Mouse (Mus musculus): ENCODE measurements around the gene Prkcq. TPM values are rescaled to one million over a fixed set of nuclear protein-coding genes. Genes with fewer than 3 reads are reported as not detected.

The Prkcq gene
- polyA plus RNA-seq, 1 experiment from 2014 or later, result 1.2 TPM

DNA sequence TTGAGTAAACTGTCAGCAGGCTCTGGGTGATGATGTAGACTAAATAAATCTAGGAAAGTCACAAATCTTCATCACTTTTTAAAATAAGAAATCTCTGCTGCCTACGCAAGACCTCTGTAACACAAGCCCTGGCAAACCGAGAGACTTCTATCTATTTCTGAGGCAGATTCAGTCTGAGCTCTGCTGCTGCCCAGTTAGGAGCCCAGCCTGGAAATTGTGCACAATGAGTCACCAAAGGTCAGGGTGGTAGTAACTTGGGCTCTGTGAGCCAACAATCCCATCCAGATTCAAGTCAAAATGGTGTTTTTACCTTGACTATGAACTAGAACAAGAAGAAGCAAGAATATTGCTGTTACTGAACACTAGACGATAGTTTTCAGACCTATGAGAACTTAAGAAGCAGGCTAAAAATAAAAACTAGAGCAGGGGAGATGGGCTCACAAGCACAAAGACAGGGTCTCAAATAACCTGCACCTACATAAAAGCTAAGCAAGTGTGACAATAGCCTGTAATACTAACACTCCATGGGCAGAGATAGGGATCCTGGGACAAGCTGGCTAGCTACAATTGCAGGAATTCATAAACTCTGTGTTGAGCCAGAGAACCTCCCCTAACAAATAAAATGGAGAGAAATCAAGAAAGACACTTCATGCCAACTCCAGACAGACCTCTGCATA lies 53.0 kb downstream of the Prkcq start:
- H3K27ac ChIP-seq, result no peak overlapping the region
- 74% methylated on average over 3 of the region's 3 CpGs for WGBS
- H3K4me3 ChIP-seq, result no peak overlapping the region
- H3K9ac ChIP-seq, result no peak overlapping the region
- H3K9me3 ChIP-seq (replicated peaks), result no peaks in the 10 kb centered on the region
- no peaks in the 10 kb centered on the region for H3K36me3 ChIP-seq
- H3K4me1 ChIP-seq (replicated peaks), result no peaks in the 10 kb centered on the region
- ATAC-seq (replicated peaks; ENCODE audit: insufficient number of reproducible peaks, insufficient read depth, low FRiP score, low read depth), result no peak
- no peak overlapping the region for H3K4me2 ChIP-seq
- no peaks in the 10 kb centered on the region for H3K27me3 ChIP-seq

DNA sequence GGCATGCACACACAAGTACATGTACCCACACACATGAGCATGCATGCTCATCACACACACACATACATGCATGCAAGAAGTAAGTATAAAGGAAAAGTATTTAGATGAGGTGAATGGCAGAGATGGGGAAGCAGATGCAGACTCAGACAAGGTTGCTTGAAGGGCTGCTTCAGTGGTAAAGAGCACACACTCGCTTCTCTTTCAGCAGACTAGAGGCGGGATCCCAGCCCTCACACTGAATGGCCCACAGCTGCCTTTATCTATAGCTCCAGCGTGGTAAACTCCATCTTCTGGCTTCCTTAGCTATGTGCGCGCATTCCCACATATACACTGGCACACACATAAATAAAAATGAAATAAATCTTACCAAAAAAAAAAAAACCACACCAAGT lies 53.6 kb downstream of the Prkcq start:
- ATAC-seq (replicated peaks; ENCODE audit: insufficient number of reproducible peaks, insufficient read depth, low FRiP score, low read depth), result no peak
- Histone ChIP-seq H3K9me3 (replicated peaks) (no peaks in the 10 kb centered on the region), H3K4me1 (replicated peaks) (no peaks in the 10 kb centered on the region), H3K4me3 (no peak overlapping the region), H3K36me3 (no peaks in the 10 kb centered on the region), H3K27me3 (no peaks in the 10 kb centered on the region), H3K27ac (no peak overlapping the region), H3K4me2 (no peak overlapping the region), H3K9ac (no peak overlapping the region)
- 74% methylated on average over 5 of the region's 5 CpGs for WGBS

GRCm38 (mm10) chr2:11226555-11226954 lies 54.6 kb downstream of the Prkcq start:
- Histone ChIP-seq H3K4me2 (no peak overlapping the region), H3K36me3 (no peaks in the 10 kb centered on the region), H3K27me3 (no peaks in the 10 kb centered on the region), H3K9ac (no peak overlapping the region), H3K4me1 (replicated peaks) (no peaks in the 10 kb centered on the region), H3K27ac (no peak overlapping the region), H3K4me3 (no peak overlapping the region), H3K9me3 (replicated peaks) (no peaks in the 10 kb centered on the region)
- ATAC-seq (replicated peaks; ENCODE audit: insufficient number of reproducible peaks, insufficient read depth, low FRiP score, low read depth), result no peak
- WGBS, result 65% methylated on average over 7 of the region's 7 CpGs

DNA sequence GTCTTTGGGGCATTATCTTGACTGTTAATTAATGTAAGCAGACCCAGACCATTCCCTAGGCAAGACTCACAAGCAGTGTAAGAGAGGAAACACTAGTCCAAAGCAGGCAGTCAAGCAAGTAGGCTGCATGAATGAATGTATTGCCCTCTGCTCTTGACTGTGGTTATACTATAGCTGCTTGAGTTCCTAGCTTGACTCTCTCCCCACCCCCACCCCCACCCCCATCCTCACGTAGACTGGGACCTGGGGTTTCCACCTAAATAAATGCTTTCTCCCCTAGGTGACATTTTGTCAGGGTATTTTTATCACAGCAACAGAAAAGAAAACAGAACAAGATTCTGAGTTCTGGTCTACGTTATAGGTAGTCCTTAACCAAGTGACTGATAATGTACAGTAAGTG lies 57.2 kb downstream of the Prkcq start:
- WGBS, result 42% methylated on average over 2 of the region's 2 CpGs
- H3K4me2 ChIP-seq, result no peak overlapping the region
- H3K9me3 ChIP-seq (replicated peaks), result no peaks in the 10 kb centered on the region
- no peak for ATAC-seq (replicated peaks; ENCODE audit: insufficient number of reproducible peaks, insufficient read depth, low FRiP score, low read depth)
- H3K4me3 ChIP-seq, result no peak overlapping the region
- H3K27me3 ChIP-seq, result no peaks in the 10 kb centered on the region
- no peaks in the 10 kb centered on the region for H3K36me3 ChIP-seq
- H3K9ac ChIP-seq, result no peak overlapping the region
- H3K4me1 ChIP-seq (replicated peaks), result no peaks in the 10 kb centered on the region
- H3K27ac ChIP-seq, result no peak overlapping the region

- 61% methylated on average over 3 of the region's 3 CpGs for WGBS
- H3K4me2 ChIP-seq, result no peak overlapping the region
These were observed 59.2 kb downstream of the Prkcq start for GRCm38 (mm10) chr2:11231118-11231517.

DNA sequence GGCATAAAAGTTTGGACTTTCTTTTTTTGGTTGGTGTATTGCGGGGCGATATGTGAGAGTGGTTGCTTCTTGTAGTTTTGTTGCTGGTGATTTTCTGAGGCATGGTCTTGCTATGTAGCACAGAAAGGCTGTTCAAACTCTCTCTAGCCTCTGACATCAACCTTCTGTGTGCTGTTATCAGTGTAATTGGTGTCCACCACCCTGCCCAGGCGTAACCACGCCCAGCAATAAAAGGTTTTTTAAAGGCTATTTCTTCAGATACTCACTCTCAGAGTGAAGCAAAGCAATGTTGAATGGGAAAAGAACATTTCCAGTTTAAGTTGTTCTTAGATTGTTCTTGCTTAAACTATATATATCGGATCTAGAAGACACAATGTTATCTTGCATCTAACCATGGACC lies 60.1 kb downstream of the Prkcq start:
- Histone ChIP-seq H3K9ac (no peak overlapping the region), H3K27me3 (no peaks in the 10 kb centered on the region), H3K27ac (no peak overlapping the region), H3K4me2 (no peak overlapping the region), H3K4me3 (no peak overlapping the region), H3K36me3 (no peaks in the 10 kb centered on the region), H3K9me3 (replicated peaks) (no peaks in the 10 kb centered on the region), H3K4me1 (replicated peaks) (no peaks in the 10 kb centered on the region)
- WGBS, result 86% methylated on average over 5 of the region's 5 CpGs
- no peak for ATAC-seq (replicated peaks; ENCODE audit: insufficient number of reproducible peaks, insufficient read depth, low FRiP score, low read depth)

More at GRCm38 (mm10) chr2:11231118-11231517, 59.2 kb downstream of the Prkcq start:
- Histone ChIP-seq H3K27ac (no peak overlapping the region), H3K4me1 (replicated peaks) (no peaks in the 10 kb centered on the region), H3K4me3 (no peak overlapping the region), H3K36me3 (no peaks in the 10 kb centered on the region), H3K9ac (no peak overlapping the region), H3K27me3 (no peaks in the 10 kb centered on the region), H3K9me3 (replicated peaks) (no peaks in the 10 kb centered on the region)
- no peak for ATAC-seq (replicated peaks; ENCODE audit: insufficient number of reproducible peaks, insufficient read depth, low FRiP score, low read depth)

DNA sequence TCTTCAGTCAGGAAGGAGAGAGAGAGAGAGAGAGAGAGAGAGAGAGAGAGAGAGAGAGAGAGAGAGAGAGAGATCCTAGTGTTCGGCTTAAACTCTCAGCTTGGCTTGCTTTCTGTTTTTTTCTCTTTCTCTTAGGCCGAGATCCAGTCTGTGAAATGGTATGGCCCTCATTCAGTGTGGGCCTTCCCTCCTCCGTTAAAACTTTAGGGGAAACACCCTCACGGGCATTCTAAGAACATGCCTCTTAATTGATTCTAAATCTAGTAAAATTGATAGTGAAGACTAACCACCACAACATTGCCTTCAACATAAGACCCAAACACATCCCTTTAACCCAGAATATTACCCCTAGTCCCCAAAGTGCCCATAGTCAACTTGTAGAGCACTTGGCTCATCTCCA lies 66.3 kb downstream of the Prkcq start:
- 73% methylated on average over 4 of the region's 4 CpGs for WGBS
- H3K9ac ChIP-seq, result no peak overlapping the region
- H3K4me1 ChIP-seq (replicated peaks), result no peaks in the 10 kb centered on the region
- H3K4me3 ChIP-seq, result no peak overlapping the region
- H3K27me3 ChIP-seq, result no peaks in the 10 kb centered on the region
- H3K9me3 ChIP-seq (replicated peaks), result no peaks in the 10 kb centered on the region
- ATAC-seq (replicated peaks; ENCODE audit: insufficient number of reproducible peaks, insufficient read depth, low FRiP score, low read depth), result no peak
- no peak overlapping the region for H3K27ac ChIP-seq
- no peaks in the 10 kb centered on the region for H3K36me3 ChIP-seq
- H3K4me2 ChIP-seq, result no peak overlapping the region

DNA sequence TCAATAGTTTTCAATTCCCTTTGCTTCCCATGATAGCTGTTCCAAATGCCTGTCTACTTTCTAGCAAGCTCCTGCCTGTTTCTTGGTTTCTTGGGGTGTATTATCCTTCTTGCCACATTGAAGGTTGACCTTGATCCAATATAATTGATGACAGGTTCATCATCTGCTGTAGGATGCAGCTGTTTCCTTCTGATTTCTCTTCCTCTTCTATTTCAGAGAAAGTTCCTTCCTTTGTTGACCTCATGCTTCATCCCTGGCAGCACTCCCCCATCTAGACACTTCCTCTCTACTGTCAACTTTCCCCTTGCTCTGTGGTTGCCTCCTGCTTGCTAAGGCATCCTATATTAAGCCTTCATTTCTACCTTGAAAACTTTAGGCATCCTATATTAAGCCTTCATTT lies 67.6 kb downstream of the Prkcq start:
- no peak for ATAC-seq (replicated peaks; ENCODE audit: insufficient number of reproducible peaks, insufficient read depth, low FRiP score, low read depth)

GRCm38 (mm10) chr2:11245926-11246325 lies 74.0 kb downstream of the Prkcq start:
- Histone ChIP-seq H3K27ac (no peak overlapping the region), H3K36me3 (no peaks in the 10 kb centered on the region), H3K9me3 (replicated peaks) (no peaks in the 10 kb centered on the region), H3K9ac (no peak overlapping the region), H3K4me3 (no peak overlapping the region), H3K27me3 (no peaks in the 10 kb centered on the region), H3K4me1 (replicated peaks) (no peaks in the 10 kb centered on the region), H3K4me2 (no peak overlapping the region)
- ATAC-seq (replicated peaks; ENCODE audit: insufficient number of reproducible peaks, insufficient read depth, low FRiP score, low read depth), result no peak
- 72% methylated on average over 7 of the region's 7 CpGs for WGBS

More for the DNA sequence above, 67.6 kb downstream of the Prkcq start:
- no peaks in the 10 kb centered on the region for H3K36me3 ChIP-seq
- no peak overlapping the region for H3K9ac ChIP-seq
- no peaks in the 10 kb centered on the region for H3K27me3 ChIP-seq
- H3K9me3 ChIP-seq (replicated peaks), result no peaks in the 10 kb centered on the region
- no peaks in the 10 kb centered on the region for H3K4me1 ChIP-seq (replicated peaks)
- no peak overlapping the region for H3K4me3 ChIP-seq
- H3K27ac ChIP-seq, result 0 out of 2 replicates have a peak overlapping the region, but pooled peaks have one; percentile 20
- H3K4me2 ChIP-seq, result no peak overlapping the region

- Histone ChIP-seq H3K27ac (no peak overlapping the region), H3K27me3 (no peaks in the 10 kb centered on the region), H3K36me3 (no peaks in the 10 kb centered on the region), H3K9ac (no peak overlapping the region), H3K4me1 (replicated peaks) (no peaks in the 10 kb centered on the region), H3K9me3 (replicated peaks) (no peaks in the 10 kb centered on the region), H3K4me3 (no peak overlapping the region), H3K4me2 (no peak overlapping the region)
- 52% methylated on average over 8 of the region's 8 CpGs for WGBS
- no peak for ATAC-seq (replicated peaks; ENCODE audit: insufficient number of reproducible peaks, insufficient read depth, low FRiP score, low read depth)
These were observed 82.0 kb downstream of the Prkcq start for GRCm38 (mm10) chr2:11253945-11254344.

DNA sequence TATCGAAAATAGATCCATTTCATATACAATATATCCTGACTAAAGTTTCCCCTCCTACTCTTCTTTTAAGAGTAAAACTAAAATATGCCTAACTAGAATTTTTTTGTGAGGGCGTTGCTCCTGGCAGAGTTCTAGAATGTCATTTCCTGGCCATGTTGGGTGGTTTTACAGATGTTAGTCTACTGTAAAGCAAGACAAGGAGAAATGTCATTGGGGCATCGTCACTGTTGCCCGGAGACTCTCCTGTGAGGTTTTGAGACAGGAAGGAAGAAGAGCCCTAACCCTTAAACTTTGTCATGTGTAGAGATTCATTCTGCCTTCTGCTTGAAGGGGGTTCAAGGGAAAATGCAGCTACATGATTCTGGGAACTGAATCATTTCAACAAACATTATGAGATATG lies 82.5 kb downstream of the Prkcq start:
- Histone ChIP-seq H3K4me3 (no peak overlapping the region), H3K27ac (no peak overlapping the region), H3K36me3 (no peaks in the 10 kb centered on the region), H3K9me3 (replicated peaks) (no peaks in the 10 kb centered on the region), H3K9ac (no peak overlapping the region), H3K4me2 (no peak overlapping the region), H3K4me1 (replicated peaks) (no peaks in the 10 kb centered on the region), H3K27me3 (no peaks in the 10 kb centered on the region)
- no peak for ATAC-seq (replicated peaks; ENCODE audit: insufficient number of reproducible peaks, insufficient read depth, low FRiP score, low read depth)
- 75% methylated on average over 4 of the region's 4 CpGs for WGBS

- Histone ChIP-seq H3K4me3 (no peak overlapping the region), H3K36me3 (no peaks in the 10 kb centered on the region), H3K27me3 (no peaks in the 10 kb centered on the region), H3K9me3 (replicated peaks) (no peaks in the 10 kb centered on the region), H3K4me2 (no peak overlapping the region), H3K9ac (no peak overlapping the region), H3K4me1 (replicated peaks) (no peaks in the 10 kb centered on the region), H3K27ac (no peak overlapping the region)
- no peak for ATAC-seq (replicated peaks; ENCODE audit: insufficient number of reproducible peaks, insufficient read depth, low FRiP score, low read depth)
- 77% methylated on average over 6 of the region's 6 CpGs for WGBS
These were observed 85.4 kb downstream of the Prkcq start for GRCm38 (mm10) chr2:11257260-11257850.
